Mouse (Mus musculus) left cerebral cortex, adult 18-20 months (tissue): ENCODE data around the gene Irf2bpl. TPM values are rescaled to one million over a fixed set of nuclear protein-coding genes. Genes with fewer than 3 reads are reported as not detected.

Experiments
- DNase-seq, 2 experiments: peaks; one replicate each; pipeline ENCODE4 v3.0.0; 2021 to 2022; ENCODE audit warnings: low spot score in 2 of 2, mixed read lengths in 1 of 2
- total RNA-seq, 2 experiments: library from RNA; stranded (reverse); gene quantifications; 2 replicates each; pipeline ENCODE4 v1.2.3; 2021

The Irf2bpl gene
- total RNA-seq, 2 experiments from 2014 or later: 91.6 to 93.6 TPM

DNA sequence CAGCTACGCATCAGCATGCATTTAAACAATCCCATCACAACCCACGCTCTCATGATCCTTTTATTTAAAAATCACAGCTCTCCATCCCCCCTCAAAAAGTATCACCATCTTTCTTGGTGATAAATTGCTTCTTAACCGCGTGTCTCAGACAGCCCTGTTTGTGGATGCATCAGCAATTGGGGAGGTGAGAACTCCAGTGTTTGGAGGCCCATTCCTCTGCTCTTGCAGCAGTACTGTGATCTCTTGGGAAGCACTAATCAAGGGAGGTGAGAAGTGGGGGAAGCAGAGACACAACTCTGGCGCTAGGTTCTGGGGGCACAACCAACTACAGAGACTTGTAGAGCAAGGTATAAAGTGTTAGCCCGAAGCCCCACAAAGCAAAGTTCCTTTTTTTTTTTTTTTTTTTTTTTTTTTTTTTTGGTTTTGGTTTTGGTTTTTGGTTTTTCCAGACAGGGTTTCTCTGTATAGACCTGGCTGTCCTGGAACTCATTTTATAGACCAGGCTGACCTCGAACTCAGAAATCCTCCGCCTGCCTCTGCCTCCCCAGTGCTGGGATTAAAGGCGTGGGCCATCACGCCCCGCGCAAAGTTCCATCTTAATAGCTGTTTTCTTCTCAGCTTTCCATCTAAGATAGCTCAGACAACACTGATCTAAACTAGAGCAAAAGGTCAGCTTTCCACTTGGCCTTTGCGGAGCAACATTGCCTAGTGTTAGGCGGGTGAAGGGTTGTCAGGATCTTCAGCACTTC lies 3.0 kb upstream of the Irf2bpl start:
- no peak for DNase-seq

- no peak for DNase-seq
These were observed 1.9 kb upstream of the Irf2bpl start for GRCm38 (mm10) chr12:86886446-86886965.

DNA sequence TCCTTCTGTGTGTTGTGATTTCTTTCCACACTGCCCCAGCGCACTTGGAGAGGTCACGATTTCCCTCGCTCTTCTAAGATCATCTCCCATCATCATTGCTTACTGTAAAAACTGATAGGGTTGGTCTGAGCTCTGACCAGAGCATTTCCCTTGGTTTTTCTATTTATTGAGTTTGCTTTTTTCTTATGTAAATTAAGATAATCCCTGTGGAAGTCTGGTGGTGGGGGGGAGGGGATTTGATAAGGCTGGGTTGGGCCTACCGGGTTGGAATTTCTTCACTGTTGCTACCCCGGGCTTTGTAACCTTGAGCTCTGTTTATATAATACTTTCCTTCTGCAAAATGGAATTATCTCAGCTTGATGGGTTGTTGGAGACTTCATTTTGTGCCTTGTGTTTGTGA lies 1.1 kb upstream of the Irf2bpl start:
- DNase-seq: no peak

GRCm38 (mm10) chr12:86885336-86885735 lies 738 bp upstream of the Irf2bpl start:
- DNase-seq: no peak

DNA sequence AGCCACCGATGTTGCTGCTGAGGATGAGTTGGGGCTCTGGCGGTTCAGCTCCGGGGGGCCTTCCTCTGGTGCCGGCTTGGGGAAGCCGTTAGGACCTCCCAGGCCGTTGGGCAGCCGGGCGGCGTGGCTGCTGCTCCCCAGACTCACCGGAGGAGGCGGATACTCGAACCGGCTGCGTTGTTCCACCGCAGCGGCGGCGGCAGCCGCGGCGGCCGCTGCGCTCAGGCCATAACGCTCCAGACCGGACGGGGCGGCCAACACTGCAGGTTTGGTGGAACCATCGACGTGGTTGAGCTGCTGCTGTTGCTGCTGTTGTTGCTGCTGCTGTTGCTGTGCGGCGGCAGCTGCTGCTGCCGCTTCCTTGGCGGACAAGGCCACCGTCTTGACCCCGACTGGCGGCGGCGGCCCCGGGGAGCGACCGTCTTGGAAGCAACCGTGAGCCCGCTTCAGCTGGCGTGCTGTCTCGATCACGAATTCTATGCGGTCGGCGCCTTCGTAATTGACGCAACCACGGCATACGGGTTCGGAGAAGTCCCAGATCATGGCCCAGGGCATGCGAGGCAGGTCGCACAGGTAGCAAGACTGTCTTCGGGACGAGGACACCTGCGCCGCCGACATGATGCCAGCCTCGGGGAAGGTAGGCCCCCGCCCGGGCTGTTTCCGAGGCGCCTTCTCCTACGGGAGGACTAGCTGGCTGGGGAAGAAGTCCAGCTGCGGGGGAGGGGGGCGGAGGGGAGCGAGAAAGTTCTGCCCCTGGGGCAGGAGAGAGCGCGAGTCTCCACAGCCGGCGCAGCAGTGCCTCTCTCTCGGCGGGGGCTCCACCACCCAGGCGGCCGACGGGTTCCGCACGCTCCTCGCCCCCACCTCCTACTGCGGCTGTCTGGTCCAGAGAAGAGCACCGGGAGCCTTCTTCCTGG lies 1.1 kb downstream of the Irf2bpl start:
- DNase-seq: peak in 1 of 2 experiments; percentile 49

GRCm38 (mm10) chr12:86883019-86883279 lies 1.6 kb downstream of the Irf2bpl start:
- no peak for DNase-seq

- peak; percentile 75 to 85 for DNase-seq
These were observed 2.1 kb downstream of the Irf2bpl start for GRCm38 (mm10) chr12:86882279-86883018.

GRCm38 (mm10) chr12:86881809-86882278 lies 2.8 kb downstream of the Irf2bpl start:
- no peak for DNase-seq

DNA sequence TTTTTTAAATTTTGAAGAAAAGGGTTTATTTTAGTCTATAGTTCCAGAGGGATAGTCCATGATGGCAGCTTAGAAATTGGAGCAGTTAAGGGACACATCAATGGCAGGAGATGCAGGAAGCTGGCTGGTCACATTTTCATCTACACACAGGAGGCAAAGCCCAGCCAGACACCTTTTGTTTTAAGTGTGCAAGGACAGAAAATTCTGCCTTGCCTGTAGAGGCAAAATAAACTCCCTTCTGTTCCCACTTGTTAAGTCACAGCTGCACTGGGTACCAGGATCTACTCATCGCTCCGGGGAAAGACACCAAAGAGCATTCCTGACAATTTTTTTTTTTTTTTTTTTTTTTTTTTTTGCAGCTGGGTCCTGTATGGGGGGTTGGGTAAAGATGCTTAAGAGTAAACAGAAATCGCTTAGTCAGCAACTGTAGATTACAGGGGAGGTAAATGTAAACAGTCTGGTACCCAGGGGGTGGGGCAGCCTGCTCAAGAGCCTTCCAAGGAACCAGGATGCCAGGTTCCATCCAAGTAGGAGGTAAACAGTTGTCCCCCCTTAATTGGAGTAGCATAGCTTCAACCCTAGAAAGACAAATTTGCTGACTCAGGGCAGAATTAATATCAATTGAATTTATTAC lies 4.4 kb downstream of the Irf2bpl start:
- no peak for DNase-seq

GRCm38 (mm10) chr12:86879446-86880085 lies 5.0 kb downstream of the Irf2bpl start:
- no peak for DNase-seq

GRCm38 (mm10) chr12:86878426-86879353 lies 5.9 kb downstream of the Irf2bpl start:
- DNase-seq: no peak

DNA sequence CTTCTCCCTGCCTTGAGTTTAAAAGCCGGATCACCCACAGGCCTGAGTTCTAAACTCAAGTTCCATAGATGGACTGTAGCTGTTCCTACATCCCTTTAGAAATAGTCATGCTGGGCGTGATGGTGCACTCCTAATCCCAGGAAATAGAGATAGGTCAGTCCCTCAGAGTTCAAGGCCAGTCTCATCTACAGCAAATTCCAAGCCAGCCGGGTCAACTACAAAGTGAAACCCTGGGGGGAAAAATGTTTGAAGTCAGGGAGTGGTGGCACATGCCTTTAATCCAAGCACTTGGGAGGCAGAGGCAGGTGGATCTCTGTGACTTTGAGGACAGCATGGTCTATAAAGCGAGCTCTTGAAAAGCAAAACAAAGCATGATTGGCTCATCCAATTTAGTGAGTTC lies 7.6 kb downstream of the Irf2bpl start:
- no peak for DNase-seq

- no peak for DNase-seq
These were observed 8.5 kb downstream of the Irf2bpl start for GRCm38 (mm10) chr12:86876116-86876515.

- no peak for DNase-seq
These were observed 12.1 kb downstream of the Irf2bpl start for GRCm38 (mm10) chr12:86872335-86873040.

- no peak for DNase-seq
These were observed 12.8 kb downstream of the Irf2bpl start for GRCm38 (mm10) chr12:86871666-86872334.

- no peak for DNase-seq
These were observed 13.6 kb downstream of the Irf2bpl start for GRCm38 (mm10) chr12:86870996-86871395.

- DNase-seq: no peak
These were observed 14.8 kb downstream of the Irf2bpl start for GRCm38 (mm10) chr12:86869761-86870160.
